ENCODE assay signal across 8 mouse cellular contexts in the genomic region with DNA sequence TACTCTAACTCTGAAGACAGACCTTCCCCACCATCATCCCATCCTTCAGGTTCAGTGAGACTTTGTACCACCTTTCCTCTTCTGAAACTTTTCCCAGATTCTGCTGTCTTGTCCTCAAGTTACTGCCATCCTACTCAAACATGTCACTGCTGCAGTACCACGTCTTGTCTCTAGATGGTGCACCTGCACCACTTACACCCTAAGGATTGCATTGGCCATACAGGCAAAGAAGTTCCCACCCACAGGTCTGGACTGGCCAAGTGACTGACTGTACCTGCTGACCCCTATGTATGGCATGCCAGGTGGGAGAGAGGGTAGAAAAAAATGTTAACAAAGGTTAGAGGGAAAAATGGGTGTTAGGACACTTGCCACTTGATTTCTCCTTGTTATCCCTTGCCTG. TPM values are rescaled to one million over a fixed set of nuclear protein-coding genes. Genes with fewer than 3 reads are reported as not detected.
DNase-seq lines count a peak whose midpoint lies in the region; ATAC-seq and TF ChIP-seq lines count a peak whose summit lies in the region.

No protein-coding gene starts in this region.

- H3K27ac ChIP-seq in left cerebral cortex, adult 2 months: peak overlapping the region; percentile 41; the same call in 1 of the 2 replicates

- intact Hi-C loops in left cerebral cortex, adult 2 months (cut with DNase I): no loop called here

- ATAC-seq in megakaryocyte progenitor cell, adult 5-6 weeks (replicated peaks; ENCODE audit: poor library complexity): peak; percentile 95

- peak; percentile 62 for DNase-seq in T-cell, adult 2 months (ENCODE audit: low spot score)
- peak; percentile 87 to 91 for DNase-seq in cerebellum, postnatal 25 days
- DNase-seq in frontal cortex, postnatal 36 days (ENCODE audit: low spot score in 2 of 2): peak; percentile 88 to 93
- DNase-seq in induced T-regulatory cell, adult 2 months (ENCODE audit: low read depth): peak; percentile 87
- peak; percentile 80 to 87 for DNase-seq in left cerebral cortex, adult 2 months (ENCODE audit: extremely low spot score in 1 of 2, low spot score in 2 of 2)
- DNase-seq in right cerebral cortex, postnatal 10 days (ENCODE audit: low spot score in 2 of 2): peak; percentile 88
- peak; percentile 73 for DNase-seq in urinary bladder, postnatal 25 days (ENCODE audit: low spot score)

- peak; percentile 98 for TF ChIP-seq CTCF in left cerebral cortex, adult 2 months (IDR thresholded peaks at IDR 0.05)

- no peak overlapping the region for H3K4me3 ChIP-seq in left cerebral cortex, adult 2 months

RNA-seq across cellular contexts. Expression of gene Tex264, which starts 10.2 kb away (rescaled TPM):
- 10 to 100 TPM; 92.2 to 98.1 TPM for total RNA-seq in left cerebral cortex, adult 2 months (2021)
- total RNA-seq in megakaryocyte progenitor cell, adult 5-6 weeks (2015): 12.1 and 14.8 TPM in 2 replicates
- total RNA-seq in megakaryocyte progenitor cell, adult 5-6 weeks (2017): 19.6 and 21.9 TPM in 2 replicates

RNA-seq across cellular contexts. Expression of gene Grm2, which starts 19.6 kb away (rescaled TPM):
- 10 to 100 TPM; 57.0 to 60.5 TPM for total RNA-seq in left cerebral cortex, adult 2 months (2021)
- total RNA-seq in megakaryocyte progenitor cell, adult 5-6 weeks (2015): not detected in 2 replicates
- not detected in 2 replicates for total RNA-seq in megakaryocyte progenitor cell, adult 5-6 weeks (2017)

RNA-seq across cellular contexts. Expression of gene Iqcf6, which starts 49.1 kb away (rescaled TPM):
- total RNA-seq in left cerebral cortex, adult 2 months (2021): not detected
- not detected in 2 replicates for total RNA-seq in megakaryocyte progenitor cell, adult 5-6 weeks (2015)
- total RNA-seq in megakaryocyte progenitor cell, adult 5-6 weeks (2017): not detected in 2 replicates

Comparison
In these comparisons a context has a peak if more than half of its experiments do, and no peak if none do; other contexts are left out.
1. RNA of gene Tex264, which starts 10.2 kb away (total RNA-seq): 92.2 to 98.1 TPM in left cerebral cortex, adult 2 months; 12.1 to 21.9 TPM in megakaryocyte progenitor cell, adult 5-6 weeks; every median in the first group is over 4 times any median in the second.
2. RNA of gene Grm2, which starts 19.6 kb away (total RNA-seq): 57.0 to 60.5 TPM in left cerebral cortex, adult 2 months; not detected in megakaryocyte progenitor cell, adult 5-6 weeks; every median in the first group is over 10 times any median in the second.
3. Peak in every context shown above with its lines, with median percentiles within 50 percentile points of each other: DNase-seq.